Mouse (Mus musculus) bone marrow, adult 2 months (tissue): ENCODE data around the gene Nusap1.
"Not testable (repeated sequence)": the region's sequence is repeated elsewhere in the genome, so short reads cannot be mapped to it uniquely, and the experiment has no call there.

Experiments
- CTCF ChIP-seq: fragments of 200-500 bp; IDR thresholded peaks from 2 replicates; pipeline ENCODE4 v1.5.1; 2011; ENCODE audit warnings: low read length, control low read depth; ENCODE audit not compliant: control insufficient read depth, insufficient read depth
- POLR2A ChIP-seq: fragments of 200-500 bp; IDR thresholded peaks from 2 replicates; pipeline ENCODE4 v1.6.1; 2011; ENCODE audit warnings: low read depth, mild to moderate bottlenecking, control low read depth, low read length, borderline replicate concordance; ENCODE audit not compliant: control insufficient read depth

GRCm38 (mm10) chr2:119665744-119666143 is 47.6 kb downstream of the Nusap1 start:
- not testable (repeated sequence) for TF ChIP-seq CTCF, POLR2A
